Comparison of ENCODE assay signal across 9 mouse cellular contexts in genomic region chr17:84792006-84792405, GRCm38 (mm10). TPM values are rescaled to one million over a fixed set of nuclear protein-coding genes. Genes with fewer than 3 reads are reported as not detected.
DNase-seq lines count a peak whose midpoint lies in the region; ATAC-seq and TF ChIP-seq lines count a peak whose summit lies in the region.
"Had no signal": no experiment of that assay in that cellular context is flagged by ENCODE, and none has a peak within 500 bp of the region (broad histone marks: within the 10 kb centered on the region; RNA-seq: fewer than 3 reads in every experiment).

No protein-coding gene starts in this region.

- H3K4me2 ChIP-seq in limb, embryonic 12.5 days, result peak overlapping the region; percentile 95; the same call in 1 of the 2 replicates
- H3K4me2 ChIP-seq in hindbrain, embryonic 16.5 days (ENCODE audit: low read length), result peak overlapping the region; percentile 0; the same call in 1 of the 2 replicates
- H3K4me2 ChIP-seq in midbrain, embryonic 13.5 days (replicated peaks), result peak overlapping the region; percentile 97

- 0 out of 2 replicates have a peak, but pooled peaks cover 4% of the 10 kb centered on the region for H3K36me3 ChIP-seq in limb, embryonic 12.5 days
- H3K36me3 ChIP-seq in limb, embryonic 10.5 days, result peaks cover 13% of the 10 kb centered on the region
- H3K36me3 ChIP-seq in hindbrain, embryonic 16.5 days (ENCODE audit: control insufficient read depth, insufficient read depth, low read length), result no peaks in the 10 kb centered on the region
- H3K36me3 ChIP-seq in midbrain, embryonic 13.5 days, result 0 out of 2 replicates have a peak, but pooled peaks cover 4% of the 10 kb centered on the region
- H3K36me3 ChIP-seq: neural tube, embryonic 13.5 days had no signal

- no peak overlapping the region for H3K27ac ChIP-seq in limb, embryonic 12.5 days
- no peak overlapping the region for H3K27ac ChIP-seq in limb, embryonic 10.5 days
- H3K27ac ChIP-seq in bone marrow, adult 2 months (ENCODE audit: control insufficient read depth, insufficient read depth, low read depth, low read length, poor library complexity), result no peak overlapping the region
- H3K27ac ChIP-seq in hindbrain, embryonic 16.5 days (ENCODE audit: low read depth, low read length), result no peak overlapping the region
- no peak overlapping the region for H3K27ac ChIP-seq in midbrain, embryonic 13.5 days

- no peaks in the 10 kb centered on the region for H3K9me3 ChIP-seq in limb, embryonic 12.5 days
- no peaks in the 10 kb centered on the region for H3K9me3 ChIP-seq in limb, embryonic 10.5 days (replicated peaks)
- H3K9me3 ChIP-seq in hindbrain, embryonic 16.5 days (ENCODE audit: control insufficient read depth, low read length), result no peaks in the 10 kb centered on the region
- no peaks in the 10 kb centered on the region for H3K9me3 ChIP-seq in midbrain, embryonic 13.5 days
- H3K9me3 ChIP-seq: neural tube, embryonic 13.5 days had no signal

- no peak for TF ChIP-seq CTCF in bone marrow, adult 2 months (IDR thresholded peaks at IDR 0.05; ENCODE audit: control insufficient read depth, insufficient read depth, low read length)

- H3K4me3 ChIP-seq in limb, embryonic 12.5 days (replicated peaks), result no peak overlapping the region
- H3K4me3 ChIP-seq in limb, embryonic 10.5 days, result no peak overlapping the region
- H3K4me3 ChIP-seq in bone marrow, adult 2 months (replicated peaks; ENCODE audit: control insufficient read depth, low read depth, low read length), result peak overlapping the region; percentile 6
- no peak overlapping the region for H3K4me3 ChIP-seq in hindbrain, embryonic 16.5 days (ENCODE audit: low read length)
- H3K4me3 ChIP-seq in midbrain, embryonic 13.5 days (replicated peaks), result no peak overlapping the region

- peaks cover 23% of the 10 kb centered on the region for H3K4me1 ChIP-seq in limb, embryonic 12.5 days (replicated peaks)
- peaks cover 20% of the 10 kb centered on the region for H3K4me1 ChIP-seq in limb, embryonic 10.5 days
- H3K4me1 ChIP-seq in bone marrow, adult 2 months (ENCODE audit: control insufficient read depth, insufficient read depth, low read length), result no peaks in the 10 kb centered on the region; the same call in 1 of the 2 replicates
- H3K4me1 ChIP-seq in hindbrain, embryonic 16.5 days (ENCODE audit: control insufficient read depth, insufficient read depth, low read depth, low read length), result peaks cover 21% of the 10 kb centered on the region
- H3K4me1 ChIP-seq in midbrain, embryonic 13.5 days (replicated peaks), result peaks cover 30% of the 10 kb centered on the region

- no peaks in the 10 kb centered on the region for H3K27me3 ChIP-seq in limb, embryonic 12.5 days
- H3K27me3 ChIP-seq in limb, embryonic 10.5 days (ENCODE audit: low read depth, poor library complexity, severe bottlenecking), result no peaks in the 10 kb centered on the region
- no peaks in the 10 kb centered on the region for H3K27me3 ChIP-seq in hindbrain, embryonic 16.5 days (replicated peaks; ENCODE audit: control insufficient read depth, insufficient read depth, low read length)
- H3K27me3 ChIP-seq in midbrain, embryonic 13.5 days, result no peaks in the 10 kb centered on the region
- H3K27me3 ChIP-seq: neural tube, embryonic 13.5 days; Patski had no signal

- no peak for TF ChIP-seq POLR2A in bone marrow, adult 2 months (IDR thresholded peaks at IDR 0.05; ENCODE audit: borderline replicate concordance, control insufficient read depth, low read depth, low read length)

- DNase-seq in limb, embryonic 10.5 days (ENCODE audit: low spot score), result no peak
- no peak for DNase-seq in embryo, embryonic 10.5 days (ENCODE audit: low spot score)
- DNase-seq in adrenal gland, postnatal 25 days, result no peak

- H3K9ac ChIP-seq in limb, embryonic 12.5 days (replicated peaks), result no peak overlapping the region
- no peak overlapping the region for H3K9ac ChIP-seq in hindbrain, embryonic 16.5 days (ENCODE audit: low read depth, low read length)
- 0 out of 2 replicates have a peak overlapping the region, but pooled peaks have one; percentile 10 for H3K9ac ChIP-seq in midbrain, embryonic 13.5 days (replicated peaks)

- ATAC-seq in limb, embryonic 12.5 days (ENCODE audit: insufficient number of reproducible peaks, insufficient read depth, low FRiP score, low TSS enrichment, low read depth), result no peak
- no peak for ATAC-seq in hindbrain, embryonic 16.5 days
- no peak for ATAC-seq in midbrain, embryonic 13.5 days
- ATAC-seq: Patski had no signal

- WGBS in limb, embryonic 12.5 days, result 73% methylated on average over 5 of the region's 5 CpGs
- 80% methylated on average over 5 of the region's 5 CpGs for WGBS in limb, embryonic 10.5 days
- 64% methylated on average over 5 of the region's 5 CpGs for WGBS in bone marrow, adult 2 months
- 70% methylated on average over 5 of the region's 5 CpGs for WGBS in hindbrain, embryonic 16.5 days
- 65% methylated on average over 5 of the region's 5 CpGs for WGBS in midbrain, embryonic 13.5 days

RNA-seq across cellular contexts. Expression of gene Lrpprc, which starts 1.4 kb away (rescaled TPM):
- polyA plus RNA-seq in limb, embryonic 12.5 days (2016; fragmentation: Nextera tagmentation; extraction: Ambion mirVana), result 58.1 and 59.1 TPM in 2 replicates
- polyA plus RNA-seq in limb, embryonic 10.5 days (2016; fragmentation: Nextera tagmentation; extraction: Ambion mirVana), result 60.2 and 61.1 TPM in 2 replicates
- 14.1 and 27.6 TPM in 2 replicates for polyA plus RNA-seq in bone marrow, adult 2 months (2011; ENCODE audit: insufficient read depth, insufficient read length, low replicate concordance, missing spikeins)
- 43.4 and 50.2 TPM in 2 replicates for polyA plus RNA-seq in hindbrain, embryonic 16.5 days (2015; fragmentation: Nextera tagmentation; extraction: Ambion mirVana)
- polyA plus RNA-seq in midbrain, embryonic 13.5 days (2015; fragmentation: Nextera tagmentation; extraction: Ambion mirVana), result 42.0 and 44.3 TPM in 2 replicates
- 75.1 and 80.6 TPM in 2 replicates for total RNA-seq in adrenal gland, postnatal 25 days (2021)

Comparison
In these comparisons a context has a peak if more than half of its experiments do, and no peak if none do; other contexts are left out.
1. H3K4me2 ChIP-seq: peak in every context shown above with its lines; median percentile 97 in midbrain, embryonic 13.5 days; 95 in limb, embryonic 12.5 days; 0 in hindbrain, embryonic 16.5 days.